Mouse (Mus musculus): ENCODE data around the gene Ergic1.

DNA sequence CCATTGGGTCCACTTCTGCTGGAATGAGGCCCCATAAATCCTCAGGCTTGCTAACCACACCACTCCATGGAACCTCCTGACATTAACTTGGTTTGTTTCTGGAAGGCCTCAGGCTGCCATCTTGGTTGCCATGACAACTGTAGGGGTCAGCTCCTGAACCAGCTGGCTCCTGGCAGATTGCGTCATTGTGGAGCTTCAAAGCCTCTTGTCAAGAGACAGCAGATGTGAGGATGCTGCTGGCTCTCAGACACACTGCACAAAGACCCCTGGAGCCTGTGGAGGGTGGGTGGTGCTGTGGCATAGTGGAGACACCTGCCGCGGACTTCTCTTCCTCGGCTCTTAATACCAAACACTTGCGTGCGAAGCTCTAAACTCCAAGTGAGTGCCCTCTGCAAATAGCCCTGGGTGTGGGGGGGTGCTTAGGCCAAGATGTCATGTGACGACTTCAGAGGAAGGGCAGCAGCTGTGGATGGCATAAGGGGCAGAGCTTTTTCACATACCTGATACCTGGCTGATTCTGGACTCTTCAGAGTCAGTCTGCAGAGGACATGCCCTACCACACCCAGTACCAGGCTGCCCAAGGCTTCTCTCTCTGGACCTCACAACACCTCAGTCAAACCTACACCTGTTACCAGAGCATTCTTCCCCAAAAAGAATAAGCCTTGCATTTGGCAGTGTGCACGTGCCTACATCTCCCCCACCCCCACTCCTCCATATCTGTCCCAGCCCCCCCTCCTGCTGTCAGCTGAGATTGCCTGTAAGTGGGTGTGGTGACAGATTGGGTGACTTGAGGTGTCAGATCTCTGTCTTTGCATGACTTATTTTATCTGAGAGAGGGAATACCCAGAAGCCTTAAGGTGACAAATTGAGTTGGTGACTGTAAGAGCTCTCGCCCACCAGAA lies 83.5 kb downstream of the Ergic1 start:
- TF ChIP-seq CTCF (IDR thresholded peaks at IDR 0.05; ENCODE audit: extremely low read depth, insufficient read depth, insufficient read length, insufficient replicate concordance), result no peak
- TF ChIP-seq POLR2A (IDR thresholded peaks at IDR 0.05; ENCODE audit: low read depth, low read length), result no peak
